ENCODE assay signal across 12 mouse cellular contexts in the genomic region with DNA sequence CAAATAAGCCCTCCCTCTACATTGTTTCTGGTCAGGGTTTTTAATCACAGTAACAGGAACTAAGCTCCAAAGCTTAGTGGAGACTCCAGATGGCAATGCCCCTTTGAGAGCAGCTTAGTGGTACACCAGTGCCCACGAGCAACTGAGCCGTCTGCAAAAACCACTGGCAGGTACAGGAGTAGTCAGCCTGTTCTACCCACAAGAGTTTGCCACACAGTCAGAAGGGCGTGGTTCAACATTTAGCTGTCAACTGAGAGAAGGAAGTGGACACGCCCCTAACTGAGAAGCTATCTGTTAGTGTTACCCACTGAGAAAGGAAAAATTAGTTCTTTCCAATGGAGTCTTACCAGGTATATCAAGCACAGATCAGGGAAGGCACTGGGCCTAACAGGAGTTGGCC. TPM values are rescaled to one million over a fixed set of nuclear protein-coding genes. Genes with fewer than 3 reads are reported as not detected.
DNase-seq lines count a peak whose midpoint lies in the region; ATAC-seq and TF ChIP-seq lines count a peak whose summit lies in the region.
"Had no signal": no experiment of that assay in that cellular context is flagged by ENCODE, and none has a peak within 500 bp of the region (broad histone marks: within the 10 kb centered on the region; RNA-seq: fewer than 3 reads in every experiment).

No protein-coding gene starts in this region.

- peak; percentile 96 for ATAC-seq in inflammation-experienced regulatory T-cells, adult 6 months
- ATAC-seq in megakaryocyte-erythroid progenitor cell, adult 5-6 weeks (replicated peaks; ENCODE audit: low FRiP score, low TSS enrichment, poor library complexity, severe bottlenecking) = peak; percentile 74
- ATAC-seq in forebrain, embryonic 11.5 days (replicated peaks; ENCODE audit: low FRiP score) = no peak
- no peak for ATAC-seq in hindbrain, embryonic 16.5 days
- ATAC-seq: midbrain, embryonic 16.5 days had no signal

- DNase-seq in 416B (ENCODE audit: low read depth) = peak; percentile 92
- DNase-seq in MEL (ENCODE audit: low read depth, low spot score) = peak; percentile 85
- no peak for DNase-seq in forebrain, embryonic 11.5 days (ENCODE audit: low spot score)
- no peak for DNase-seq in adrenal gland, postnatal 36 days
- no peak for DNase-seq in kidney, postnatal 25 days
- DNase-seq: gastrocnemius, postnatal 10 days; kidney, postnatal 10 days had no signal

- H3K36me3 ChIP-seq in MEL (ENCODE audit: control insufficient read depth in 1 of 2, insufficient read depth in 2 of 2, low read length in 2 of 2) = peaks cover 0 to 64% of the 10 kb centered on the region in 2 experiments; a peak in 2 of 4 replicates
- no peaks in the 10 kb centered on the region for H3K36me3 ChIP-seq in forebrain, embryonic 11.5 days (ENCODE audit: control insufficient read depth, insufficient read depth, low read length)
- no peaks in the 10 kb centered on the region for H3K36me3 ChIP-seq in hindbrain, embryonic 16.5 days (ENCODE audit: control insufficient read depth, insufficient read depth, low read length)

- H3K9ac ChIP-seq in MEL (ENCODE audit: control insufficient read depth, low read depth, low read length, poor library complexity, severe bottlenecking) = no peak overlapping the region
- H3K9ac ChIP-seq in forebrain, embryonic 11.5 days (ENCODE audit: low read length) = no peak overlapping the region
- no peak overlapping the region for H3K9ac ChIP-seq in hindbrain, embryonic 16.5 days (ENCODE audit: low read depth, low read length)

- no peak overlapping the region for H3K4me3 ChIP-seq in MEL (ENCODE audit: control insufficient read depth in 1 of 2, insufficient read depth in 1 of 2, low read depth in 2 of 2, low read length in 2 of 2)
- H3K4me3 ChIP-seq in forebrain, embryonic 11.5 days (ENCODE audit: low read depth, low read length) = no peak overlapping the region
- no peak overlapping the region for H3K4me3 ChIP-seq in hindbrain, embryonic 16.5 days (ENCODE audit: low read length)

- WGBS in forebrain, embryonic 11.5 days = 84% methylated on average over 4 of the region's 4 CpGs
- WGBS in hindbrain, embryonic 16.5 days = 89% methylated on average over 4 of the region's 4 CpGs

- no peaks in the 10 kb centered on the region for H3K79me2 ChIP-seq in MEL (ENCODE audit: control insufficient read depth, insufficient read depth, low read length, poor library complexity)

- TF ChIP-seq EP300 in MEL (IDR thresholded peaks at IDR 0.05; ENCODE audit: low read depth in 1 of 2, low read length in 2 of 2) = no peak

- H3K27ac ChIP-seq in MEL (ENCODE audit: control insufficient read depth, low read depth, low read length) = peak overlapping the region; percentile 68
- no peak overlapping the region for H3K27ac ChIP-seq in forebrain, embryonic 11.5 days (ENCODE audit: low read depth, low read length)
- no peak overlapping the region for H3K27ac ChIP-seq in hindbrain, embryonic 16.5 days (ENCODE audit: low read depth, low read length)

- H3K4me1 ChIP-seq in MEL (ENCODE audit: control insufficient read depth in 1 of 2, insufficient read depth in 2 of 2, low read length in 2 of 2) = peaks cover 19 to 57% of the 10 kb centered on the region in 2 experiments
- H3K4me1 ChIP-seq in forebrain, embryonic 11.5 days (replicated peaks; ENCODE audit: control insufficient read depth, insufficient read depth, low read length) = no peaks in the 10 kb centered on the region
- H3K4me1 ChIP-seq in hindbrain, embryonic 16.5 days (ENCODE audit: control insufficient read depth, insufficient read depth, low read depth, low read length) = no peaks in the 10 kb centered on the region

- no peak for TF ChIP-seq RAD21 in MEL (IDR thresholded peaks at IDR 0.05; ENCODE audit: low read depth, low read length)

- no peak for TF ChIP-seq CTCF in MEL (IDR thresholded peaks at IDR 0.05 in 2 of 3, conservative IDR thresholded peaks at IDR 0.05 in 1 of 3; ENCODE audit: control insufficient read depth in 1 of 3, insufficient read depth in 1 of 3, low read depth in 2 of 3, low read length in 3 of 3, poor library complexity in 1 of 3, severe bottlenecking in 1 of 3)

- no peaks in the 10 kb centered on the region for H3K9me3 ChIP-seq in MEL (replicated peaks; ENCODE audit: insufficient read depth, low read length)
- no peaks in the 10 kb centered on the region for H3K9me3 ChIP-seq in forebrain, embryonic 11.5 days (ENCODE audit: control insufficient read depth, low read length)
- H3K9me3 ChIP-seq in hindbrain, embryonic 16.5 days (ENCODE audit: control insufficient read depth, low read length) = no peaks in the 10 kb centered on the region

- H3K27me3 ChIP-seq in MEL (ENCODE audit: control insufficient read depth in 1 of 2, insufficient read depth in 2 of 2, low read length in 2 of 2) = no peaks in the 10 kb centered on the region
- no peaks in the 10 kb centered on the region for H3K27me3 ChIP-seq in forebrain, embryonic 11.5 days (ENCODE audit: control insufficient read depth, insufficient read depth, low read length)
- H3K27me3 ChIP-seq in hindbrain, embryonic 16.5 days (replicated peaks; ENCODE audit: control insufficient read depth, insufficient read depth, low read length) = no peaks in the 10 kb centered on the region
- H3K27me3 ChIP-seq: Patski had no signal

- H3K4me2 ChIP-seq in forebrain, embryonic 11.5 days (ENCODE audit: low read depth, low read length, severe bottlenecking) = no peak overlapping the region
- no peak overlapping the region for H3K4me2 ChIP-seq in hindbrain, embryonic 16.5 days (ENCODE audit: low read length)

- TF ChIP-seq POLR2A in MEL (IDR thresholded peaks at IDR 0.05; ENCODE audit: control insufficient read depth in 1 of 2, insufficient read depth in 1 of 2, low read depth in 1 of 2, low read length in 2 of 2, poor library complexity in 1 of 2) = no peak

TF ChIP-seq in MEL, 35 proteins besides CTCF, POLR2A, EP300 and RAD21:
- TF ChIP-seq ELF1 (IDR thresholded peaks at IDR 0.05; ENCODE audit: low read depth, low read length) (no peak), NRF1 (IDR thresholded peaks at IDR 0.05; ENCODE audit: insufficient read depth, low read depth, low read length, poor library complexity, severe bottlenecking) (no peak), SIN3A (IDR thresholded peaks at IDR 0.05; ENCODE audit: low read length) (peak; percentile 31; the same call in 1 of the 2 replicates)

RNA-seq across cellular contexts. Expression of gene Fyb, which starts 32.1 kb away (rescaled TPM):
- 196 and 208 TPM in 2 replicates for total RNA-seq in MEL (2012; rRNA removed)
- 100 to 1,000 TPM in 1 of 2 experiments, not detected in 1; 175 TPM for polyA plus RNA-seq in MEL (2012; ENCODE audit: insufficient read depth in 1 of 2, insufficient read length in 2 of 2, low read depth in 1 of 2, low replicate concordance in 2 of 2, missing spikeins in 1 of 2)
- polyA plus RNA-seq in inflammation-experienced regulatory T-cells, adult 6 months (2017; shearing (Covaris generic)) = 100 to 1,000 TPM; 539 to 808 (median 732) TPM
- 76.1 and 91.4 TPM in 2 replicates for total RNA-seq in megakaryocyte-erythroid progenitor cell, adult 5-6 weeks (2014; fragmentation: Nextera tagmentation)
- total RNA-seq in megakaryocyte-erythroid progenitor cell, adult 5-6 weeks (2017) = 38.2 and 41.0 TPM in 2 replicates
- polyA plus RNA-seq in forebrain, embryonic 11.5 days (2014; fragmentation: Nextera tagmentation; extraction: Ambion mirVana) = 2.9 and 4.0 TPM in 2 replicates
- 3.2 and 3.4 TPM in 2 replicates for polyA plus RNA-seq in hindbrain, embryonic 16.5 days (2015; fragmentation: Nextera tagmentation; extraction: Ambion mirVana)
- 10 to 100 TPM; 22.9 to 27.0 TPM for total RNA-seq in adrenal gland, postnatal 36 days (2021)

Comparison
In these comparisons a context has a peak if more than half of its experiments do, and no peak if none do; other contexts are left out.
1. DNase-seq: peak in 416B (single experiment) and MEL (single experiment); none in forebrain, embryonic 11.5 days (single experiment), adrenal gland, postnatal 36 days (0 of 2) and kidney, postnatal 25 days (0 of 2).
2. ATAC-seq: peak in inflammation-experienced regulatory T-cells, adult 6 months (single experiment) and megakaryocyte-erythroid progenitor cell, adult 5-6 weeks (single experiment); none in forebrain, embryonic 11.5 days (single experiment) and hindbrain, embryonic 16.5 days (single experiment).